Mouse (Mus musculus) kidney, postnatal 0 days (tissue): ENCODE data around the gene Sytl1. TPM values are rescaled to one million over a fixed set of nuclear protein-coding genes. Genes with fewer than 3 reads are reported as not detected.

Experiments used
- ATAC-seq: fragments of 200-750 bp; cut with Nextera tagmentation; replicated peaks from 2 replicates; pipeline ENCODE4 v1.8.0; 2017; ENCODE audit warnings: low read depth, moderate number of reproducible peaks, moderate TSS enrichment, moderate library complexity; ENCODE audit not compliant: low FRiP score
- DNase-seq: peaks from one replicate; pipeline ENCODE4 v3.0.0-alpha.2; 2016; ENCODE audit warnings: low spot score
- H3K27ac ChIP-seq: fragments of 300-500 bp; sonication (generic); 2 replicates; pipeline ENCODE4 v1.5.1; 2014; ENCODE audit warnings: mild to moderate bottlenecking
- H3K27me3 ChIP-seq: fragments of 300-500 bp; sonication (generic); 2 replicates; pipeline ENCODE4 v1.6.1; 2014; ENCODE audit warnings: low read length, mixed read lengths; ENCODE audit not compliant: insufficient read depth
- H3K36me3 ChIP-seq: fragments of 300-500 bp; sonication (generic); 2 replicates; pipeline ENCODE4 v1.6.1; 2014; ENCODE audit warnings: low read length, mixed read lengths; ENCODE audit not compliant: insufficient read depth
- H3K4me1 ChIP-seq: fragments of 300-500 bp; sonication (generic); replicated peaks from 2 replicates; pipeline ENCODE4 v1.6.1; 2014; ENCODE audit warnings: antibody characterized with exemption, low read length, mixed read lengths; ENCODE audit not compliant: insufficient read depth
- H3K4me2 ChIP-seq: fragments of 300-500 bp; sonication (generic); 2 replicates; pipeline ENCODE4 v1.6.1; 2014; ENCODE audit warnings: mild to moderate bottlenecking, low read length, moderate library complexity, mixed read lengths
- H3K4me3 ChIP-seq: fragments of 300-500 bp; sonication (generic); replicated peaks from 2 replicates; pipeline ENCODE4 v1.5.1; 2014; ENCODE audit warnings: low read depth, low read length
- H3K9ac ChIP-seq: fragments of 300-500 bp; sonication (generic); 2 replicates; pipeline ENCODE4 v1.6.1; 2014; ENCODE audit warnings: low read depth, low read length
- H3K9me3 ChIP-seq: fragments of 300-500 bp; sonication (generic); replicated peaks from 2 replicates; pipeline ENCODE4 v1.6.1; 2016; ENCODE audit warnings: low read length, inconsistent platforms, mixed read lengths
- CTCF ChIP-seq: IDR thresholded peaks from 2 replicates; pipeline ENCODE4 v1.5.1; 2016; ENCODE audit warnings: antibody characterized with exemption, low read depth, mild to moderate bottlenecking, moderate library complexity
- WGBS: fragments of 180-500 bp; shearing (Covaris S2); extraction: QIAGEN DNeasy Blood & Tissue Kit; methylation state at CpG from one replicate; pipeline ENCODE4 v1.1.7; 2014; 5-methylcytosine and 5-hydroxymethylcytosine counted together
- polyA plus RNA-seq: library from polyadenylated mRNA; unstranded; fragments of >200 nt; fragmentation: Nextera tagmentation; extraction: Ambion mirVana; gene quantifications from 2 replicates; pipeline ENCODE4 v1.2.1, GENCODE M21; 2015

Sytl1 gene
- polyA plus RNA-seq, 1 experiment from 2014 or later: 2.8 TPM

DNA sequence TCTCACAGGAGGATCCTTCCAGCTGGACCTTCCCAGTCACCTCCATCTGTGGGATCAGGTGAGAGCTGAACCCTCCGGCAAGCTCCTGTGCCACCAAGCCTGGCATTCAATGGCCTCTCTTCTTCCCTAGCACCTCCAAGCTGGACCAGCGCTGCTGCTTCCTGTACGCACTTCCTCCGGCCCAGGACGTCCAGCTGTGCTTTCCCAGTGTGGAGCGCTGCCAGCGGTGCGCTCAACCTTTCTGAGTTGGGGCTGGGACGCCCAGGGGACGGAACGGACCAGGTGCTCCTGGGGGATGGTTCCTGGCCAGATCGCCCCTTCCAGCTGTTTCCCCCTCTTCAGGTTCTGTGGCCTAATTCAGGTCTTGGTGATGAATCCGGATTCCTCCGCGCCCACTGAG lies 15.8 kb downstream of the Sytl1 start:
- no peak overlapping the region for H3K4me2 ChIP-seq

DNA sequence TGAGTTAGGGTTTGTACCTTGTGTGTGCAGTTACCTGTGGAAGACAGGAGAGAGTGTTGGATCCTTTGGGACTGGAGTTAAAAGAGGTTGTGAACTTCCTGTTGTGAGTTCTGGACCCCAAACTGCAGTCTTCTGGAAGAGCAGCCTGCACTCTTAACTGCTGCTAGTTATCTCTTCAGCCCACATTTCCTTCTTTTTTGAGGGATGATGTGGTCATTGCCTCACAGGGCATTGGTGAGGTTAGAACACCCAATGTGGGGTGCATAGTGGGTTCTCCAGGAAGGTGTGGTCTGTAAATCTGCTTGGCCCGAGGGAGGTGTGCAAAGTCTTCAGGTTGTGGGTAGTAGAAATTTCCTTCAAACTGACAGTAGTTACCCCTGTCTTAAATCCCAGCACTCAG lies 18.6 kb downstream of the Sytl1 start:
- no peak for ATAC-seq
- 88% methylated on average over 1 of the region's 1 CpGs for WGBS
- H3K27me3 ChIP-seq: 0 out of 2 replicates have a peak, but pooled peaks cover 4% of the 10 kb centered on the region
- H3K9ac ChIP-seq: no peak overlapping the region
- H3K4me3 ChIP-seq: no peak overlapping the region
- H3K9me3 ChIP-seq: no peaks in the 10 kb centered on the region
- DNase-seq: no peak
- 0 out of 2 replicates have a peak, but pooled peaks cover 9% of the 10 kb centered on the region for H3K4me1 ChIP-seq
- no peak overlapping the region for H3K27ac ChIP-seq
- H3K4me2 ChIP-seq: no peak overlapping the region
- no peak for TF ChIP-seq CTCF
- H3K36me3 ChIP-seq: no peaks in the 10 kb centered on the region

More for the DNA sequence above, 15.8 kb downstream of the Sytl1 start:
- no peak for TF ChIP-seq CTCF
- WGBS: 24% methylated on average over 15 of the region's 15 CpGs
- Histone ChIP-seq H3K36me3 (no peaks in the 10 kb centered on the region), H3K27me3 (0 out of 2 replicates have a peak, but pooled peaks cover 4% of the 10 kb centered on the region), H3K9ac (no peak overlapping the region), H3K27ac (no peak overlapping the region), H3K4me1 (peaks cover 9% of the 10 kb centered on the region; the same call in 1 of the 2 replicates), H3K4me3 (no peak overlapping the region), H3K9me3 (no peaks in the 10 kb centered on the region)
- DNase-seq (peak; percentile 40), ATAC-seq (no peak)

DNA sequence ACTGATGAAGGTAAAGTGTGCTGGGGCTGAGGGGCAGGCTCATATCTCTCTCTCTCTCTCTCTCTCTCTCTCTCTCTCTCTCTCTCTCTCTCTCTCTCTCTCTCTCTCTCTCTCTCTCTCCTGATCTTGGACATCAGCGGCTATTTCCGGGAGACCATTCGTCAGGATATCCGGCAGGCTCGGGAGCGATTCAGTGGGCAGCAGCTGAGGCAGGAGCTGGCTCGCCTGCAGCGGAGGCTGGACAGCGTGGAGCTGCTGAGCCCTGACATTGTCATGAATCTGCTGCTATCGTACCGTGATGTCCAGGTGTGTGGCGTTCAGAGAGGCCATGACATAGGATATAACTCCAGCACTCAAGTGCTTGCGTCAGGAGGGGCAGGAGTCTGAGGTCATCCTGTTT lies 19.4 kb downstream of the Sytl1 start:
- Histone ChIP-seq H3K36me3 (no peaks in the 10 kb centered on the region), H3K4me1 (0 out of 2 replicates have a peak, but pooled peaks cover 9% of the 10 kb centered on the region), H3K27me3 (0 out of 2 replicates have a peak, but pooled peaks cover 4% of the 10 kb centered on the region), H3K9ac (no peak overlapping the region), H3K27ac (no peak overlapping the region), H3K4me3 (no peak overlapping the region), H3K4me2 (no peak overlapping the region), H3K9me3 (no peaks in the 10 kb centered on the region)
- WGBS: 16% methylated on average over 13 of the region's 13 CpGs
- ATAC-seq (no peak), DNase-seq (no peak)
- no peak for TF ChIP-seq CTCF

- H3K27ac ChIP-seq: no peak overlapping the region
- ATAC-seq (no peak), DNase-seq (no peak)
- no peaks in the 10 kb centered on the region for H3K36me3 ChIP-seq
- TF ChIP-seq CTCF: no peak
- 0 out of 2 replicates have a peak, but pooled peaks cover 4% of the 10 kb centered on the region for H3K27me3 ChIP-seq
- no peak overlapping the region for H3K4me3 ChIP-seq
- H3K4me1 ChIP-seq: 0 out of 2 replicates have a peak, but pooled peaks cover 9% of the 10 kb centered on the region
- 70% methylated on average over 9 of the region's 9 CpGs for WGBS
- H3K4me2 ChIP-seq: no peak overlapping the region
- no peaks in the 10 kb centered on the region for H3K9me3 ChIP-seq
- no peak overlapping the region for H3K9ac ChIP-seq
Observed at GRCm38 (mm10) chr4:133242710-133243109, 20.2 kb downstream of the Sytl1 start.

- Histone ChIP-seq H3K9ac (peak overlapping the region; percentile 5; the same call in 1 of the 2 replicates), H3K4me2 (peak overlapping the region; percentile 93), H3K9me3 (no peaks in the 10 kb centered on the region), H3K4me3 (peak overlapping the region; percentile 54; the same call in 1 of the 2 replicates), H3K4me1 (0 out of 2 replicates have a peak, but pooled peaks cover 9% of the 10 kb centered on the region), H3K27ac (0 out of 2 replicates have a peak overlapping the region, but pooled peaks have one; percentile 88), H3K27me3 (0 out of 2 replicates have a peak, but pooled peaks cover 4% of the 10 kb centered on the region), H3K36me3 (no peaks in the 10 kb centered on the region)
- no peak for DNase-seq
- no peak for TF ChIP-seq CTCF
- 35% methylated on average over 11 of the region's 11 CpGs for WGBS
- ATAC-seq: no peak
Observed at GRCm38 (mm10) chr4:133241910-133242309, 21.0 kb downstream of the Sytl1 start.

DNA sequence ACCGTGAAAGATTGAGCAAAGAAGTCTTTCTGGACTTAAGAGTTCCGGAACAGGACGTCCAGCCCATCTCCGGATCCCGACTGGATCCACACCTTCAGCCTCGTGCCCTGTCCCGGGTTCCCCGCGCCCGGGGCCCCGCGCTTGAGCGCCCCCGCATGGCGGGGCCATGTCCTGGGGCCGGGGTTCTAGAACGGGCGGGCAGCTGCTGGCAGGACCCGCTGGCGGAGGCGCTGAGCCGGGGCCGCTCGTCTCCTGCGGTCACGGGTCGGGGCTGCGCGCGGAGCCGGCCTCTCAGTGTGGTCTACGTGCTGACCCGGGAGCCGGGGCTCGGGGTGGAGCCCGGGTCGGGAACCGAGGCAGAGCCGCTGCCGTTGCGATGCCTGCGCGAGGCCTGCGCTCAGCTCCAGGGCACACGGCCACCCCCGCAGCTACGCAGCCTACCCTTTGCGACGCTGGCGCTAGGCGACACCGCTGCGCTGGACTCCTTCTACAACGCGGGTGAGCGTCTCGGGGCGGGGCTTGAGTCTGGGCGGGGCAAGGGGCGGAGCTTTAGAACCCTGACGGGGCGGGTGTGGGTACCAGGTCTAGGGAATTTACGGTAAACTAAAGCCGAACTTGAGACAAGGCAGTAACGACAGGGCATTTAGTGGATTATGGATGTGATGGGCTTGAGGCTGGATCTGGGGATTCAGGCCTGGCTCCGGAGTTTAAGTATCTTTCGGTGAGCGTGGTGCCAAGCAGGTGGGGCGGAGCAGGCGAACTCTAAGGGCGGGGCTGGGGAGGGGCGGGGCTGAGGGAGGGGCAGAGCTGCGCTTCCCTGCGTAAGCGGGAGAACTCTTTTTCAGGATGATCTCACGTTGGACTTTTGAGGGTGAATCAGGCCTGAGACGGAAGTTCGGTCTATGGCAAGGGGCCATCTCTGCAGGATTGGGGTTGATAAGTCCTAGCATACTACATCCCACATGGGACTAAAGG lies 21.7 kb downstream of the Sytl1 start:
- Histone ChIP-seq H3K4me1 (0 out of 2 replicates have a peak, but pooled peaks cover 9% of the 10 kb centered on the region), H3K4me3 (peak overlapping the region; percentile 54), H3K36me3 (no peaks in the 10 kb centered on the region), H3K9ac (peak overlapping the region; percentile 64), H3K27ac (peak overlapping the region; percentile 88), H3K9me3 (no peaks in the 10 kb centered on the region), H3K27me3 (0 out of 2 replicates have a peak, but pooled peaks cover 4% of the 10 kb centered on the region), H3K4me2 (peak overlapping the region; percentile 93)
- TF ChIP-seq CTCF: peak; percentile 39
- under 1% methylated on average over 73 of the region's 78 CpGs for whole genome bisulfite sequencing
- DNase-seq: peak; percentile 91
- peak; percentile 89 for ATAC-seq
